Mouse (Mus musculus) lung, adult 2 months (tissue): ENCODE measurements around the gene Vps72.

Experiments
- CTCF ChIP-seq: fragments of 200-500 bp; IDR thresholded peaks from 2 replicates; pipeline ENCODE4 v1.5.1; 2011; ENCODE audit warnings: mild to moderate bottlenecking, low read length, control low read depth; ENCODE audit not compliant: insufficient read depth
- POLR2A ChIP-seq: fragments of 200-500 bp; IDR thresholded peaks from 2 replicates; pipeline ENCODE4 v1.6.1; 2011; ENCODE audit warnings: low read depth, mild to moderate bottlenecking, control low read depth, low read length, borderline replicate concordance; ENCODE audit errors: extremely low read depth

DNA sequence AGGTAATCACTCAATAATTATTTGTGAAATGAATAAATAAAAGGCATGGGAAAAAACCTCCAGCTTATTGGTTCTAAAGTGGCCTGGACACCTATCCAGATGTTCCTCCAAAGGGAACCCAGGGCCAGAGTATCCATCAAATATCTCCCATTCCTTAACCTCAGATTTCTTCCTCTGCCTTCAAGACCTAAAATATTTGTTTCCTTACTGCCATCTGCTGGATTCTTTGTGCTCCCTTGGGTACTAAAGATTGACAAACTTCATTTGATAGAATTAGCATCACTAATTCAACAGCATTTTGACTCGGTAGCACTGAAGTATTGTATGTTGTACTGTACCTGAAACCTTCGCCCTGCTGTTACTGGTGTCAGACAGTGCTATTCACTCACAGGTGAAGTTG, 2.9 kb upstream of the Vps72 start:
- TF ChIP-seq CTCF (0 out of 2 replicates have a peak, but pooled peaks have one; percentile 3), POLR2A (no peak)
